Mouse (Mus musculus) cerebellum, postnatal 36 days (tissue): ENCODE measurements around the gene Apex2.
A peak's percentile ranks its signal among the peaks of the same experiment; 100 is the strongest.

Experiments used
- DNase-seq, 2 experiments: peaks; one replicate each; pipeline ENCODE4 v3.0.0; 2021 to 2022; ENCODE audit warnings: mixed read lengths in 2 of 2

The Apex2 gene

GRCm38 (mm10) chrX:150589696-150590095 is at the start of gene Apex2:
Gene Apex2 (minus strand): TSS chrX:150589868.
- no peak for DNase-seq

- DNase-seq: no peak
Observed at GRCm38 (mm10) chrX:150636421-150636820, 46.8 kb upstream of the Apex2 start.

- DNase-seq: no peak
Observed at GRCm38 (mm10) chrX:150598882-150599281, 9.2 kb upstream of the Apex2 start.

GRCm38 (mm10) chrX:150595016-150595760 is 5.5 kb upstream of the Apex2 start:
- no peak for DNase-seq

- no peak for DNase-seq
Observed at GRCm38 (mm10) chrX:150594176-150594575, 4.5 kb upstream of the Apex2 start.

- no peak for DNase-seq
Observed at GRCm38 (mm10) chrX:150593266-150594035, 3.8 kb upstream of the Apex2 start.

- peak; percentile 66 to 75 for DNase-seq
Observed at GRCm38 (mm10) chrX:150588023-150588764, 1.5 kb downstream of the Apex2 start, which contains the start of gene Pfkfb1. Gene Pfkfb1 (plus strand): TSS chrX:150588229.

GRCm38 (mm10) chrX:150585116-150585515 is 4.6 kb downstream of the Apex2 start:
- DNase-seq: no peak

GRCm38 (mm10) chrX:150581921-150582320 is 7.7 kb downstream of the Apex2 start:
- DNase-seq: no peak

GRCm38 (mm10) chrX:150564644-150565357 is 24.9 kb downstream of the Apex2 start:
- no peak for DNase-seq

- no peak for DNase-seq
Observed at GRCm38 (mm10) chrX:150554032-150554431, 35.6 kb downstream of the Apex2 start.

- DNase-seq: no peak
Observed at GRCm38 (mm10) chrX:150551986-150552385, 37.7 kb downstream of the Apex2 start.

- no peak for DNase-seq
Observed at GRCm38 (mm10) chrX:150549639-150550038, 40.0 kb downstream of the Apex2 start.

- DNase-seq: no peak
Observed at GRCm38 (mm10) chrX:150547239-150547638, 42.4 kb downstream of the Apex2 start, which contains the start of gene Alas2. Gene Alas2 (plus strand): TSS chrX:150547375.

GRCm38 (mm10) chrX:150541684-150542083 is 48.0 kb downstream of the Apex2 start:
- DNase-seq: no peak

GRCm38 (mm10) chrX:150540111-150540510 is 49.6 kb downstream of the Apex2 start:
- no peak for DNase-seq

GRCm38 (mm10) chrX:150516477-150516876 is 73.2 kb downstream of the Apex2 start:
- DNase-seq: no peak

- DNase-seq: no peak
Observed at GRCm38 (mm10) chrX:150516015-150516414, 73.7 kb downstream of the Apex2 start.

- DNase-seq: no peak
Observed at GRCm38 (mm10) chrX:150514127-150514526, 75.5 kb downstream of the Apex2 start.

GRCm38 (mm10) chrX:150511274-150511673 is 78.4 kb downstream of the Apex2 start:
- no peak for DNase-seq

- peak in 1 of 2 experiments; percentile 15 for DNase-seq
Observed at GRCm38 (mm10) chrX:150510631-150511030, 79.0 kb downstream of the Apex2 start.

- no peak for DNase-seq
Observed at GRCm38 (mm10) chrX:150508696-150509095, 81.0 kb downstream of the Apex2 start.
